Mouse (Mus musculus): Measurements from ENCODE around the gene Snorc. TPM values are rescaled to one million over a fixed set of nuclear protein-coding genes. Genes with fewer than 3 reads are reported as not detected.
A peak's percentile ranks its signal among the peaks of the same experiment; 100 is the strongest.
"Not testable (repeated sequence)": the region's sequence is repeated elsewhere in the genome, so short reads cannot be mapped to it uniquely, and the experiment has no call there.

Snorc gene
- not detected in 2 replicates for polyA plus RNA-seq (2015; fragmentation: Nextera tagmentation; extraction: Ambion mirVana)

DNA sequence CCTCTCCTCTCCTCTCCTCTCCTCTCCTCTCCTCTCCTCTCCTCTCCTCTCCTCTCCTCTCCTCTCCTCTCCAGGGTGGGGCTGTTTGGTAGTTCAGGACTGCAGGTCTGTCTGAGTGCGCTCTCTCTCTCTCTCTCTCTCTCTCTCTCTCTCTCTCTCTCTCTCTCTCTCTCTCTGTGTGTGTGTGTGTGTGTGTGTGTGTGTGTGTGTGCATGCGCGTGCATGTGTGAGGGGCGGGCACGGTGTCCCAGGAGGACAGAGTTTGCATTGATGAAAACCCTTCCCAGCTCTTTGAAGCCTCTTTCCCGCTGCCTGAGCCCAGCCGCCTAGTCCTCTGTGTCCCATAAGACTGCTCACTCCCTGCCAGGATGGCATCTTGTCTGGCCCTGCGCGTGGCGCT lies at the start of gene Snorc:
Gene Snorc (plus strand): TSS at position 301 of the 400 bp plus-strand sequence.
- WGBS (ENCODE audit: insufficient replicate concordance), result 54% methylated on average over 10 of the region's 10 CpGs
- not testable (repeated sequence) for H3K27me3 ChIP-seq (ENCODE audit: control insufficient read depth, insufficient read depth, low read depth, low read length); H3K9ac ChIP-seq (ENCODE audit: low read depth, low read length); H3K4me3 ChIP-seq (ENCODE audit: low read depth, low read length); H3K4me1 ChIP-seq (ENCODE audit: control insufficient read depth, low read depth, low read length); H3K27ac ChIP-seq (ENCODE audit: low read length); H3K36me3 ChIP-seq (ENCODE audit: control insufficient read depth, insufficient read depth); H3K9me3 ChIP-seq (replicated peaks; ENCODE audit: control insufficient read depth, low read length); H3K4me2 ChIP-seq (ENCODE audit: low read depth, low read length); ATAC-seq (ENCODE audit: low read depth)

GRCm38 (mm10) chr1:87435125-87435524 lies 34.9 kb upstream of the Snorc start:
- no peaks in the 10 kb centered on the region for H3K4me1 ChIP-seq (ENCODE audit: control insufficient read depth, low read depth, low read length)
- 83% methylated on average over 2 of the region's 2 CpGs for WGBS (ENCODE audit: insufficient replicate concordance)
- H3K27me3 ChIP-seq (ENCODE audit: control insufficient read depth, insufficient read depth, low read depth, low read length), result no peaks in the 10 kb centered on the region
- H3K9ac ChIP-seq (ENCODE audit: low read depth, low read length), result no peak overlapping the region
- H3K36me3 ChIP-seq (ENCODE audit: control insufficient read depth, insufficient read depth), result peaks cover 28% of the 10 kb centered on the region
- H3K4me2 ChIP-seq (ENCODE audit: low read depth, low read length), result no peak overlapping the region
- no peak for ATAC-seq (ENCODE audit: low read depth)
- no peak overlapping the region for H3K27ac ChIP-seq (ENCODE audit: low read length)
- H3K4me3 ChIP-seq (ENCODE audit: low read depth, low read length), result no peak overlapping the region
- H3K9me3 ChIP-seq (replicated peaks; ENCODE audit: control insufficient read depth, low read length), result no peaks in the 10 kb centered on the region

GRCm38 (mm10) chr1:87436583-87436982 lies 33.5 kb upstream of the Snorc start:
- H3K36me3 ChIP-seq (ENCODE audit: control insufficient read depth, insufficient read depth), result peaks cover 38% of the 10 kb centered on the region

GRCm38 (mm10) chr1:87447183-87448104 lies 22.6 kb upstream of the Snorc start:
- H3K36me3 ChIP-seq (ENCODE audit: control insufficient read depth, insufficient read depth), result peaks cover 38% of the 10 kb centered on the region

More at GRCm38 (mm10) chr1:87436583-87436982, 33.5 kb upstream of the Snorc start:
- Histone ChIP-seq H3K4me1 (ENCODE audit: control insufficient read depth, low read depth, low read length) (no peaks in the 10 kb centered on the region), H3K4me2 (ENCODE audit: low read depth, low read length) (no peak overlapping the region), H3K27me3 (ENCODE audit: control insufficient read depth, insufficient read depth, low read depth, low read length) (no peaks in the 10 kb centered on the region), H3K9ac (ENCODE audit: low read depth, low read length) (no peak overlapping the region), H3K4me3 (ENCODE audit: low read depth, low read length) (no peak overlapping the region), H3K27ac (ENCODE audit: low read length) (no peak overlapping the region), H3K9me3 (replicated peaks; ENCODE audit: control insufficient read depth, low read length) (no peaks in the 10 kb centered on the region)
- no peak for ATAC-seq (ENCODE audit: low read depth)
- WGBS (ENCODE audit: insufficient replicate concordance), result 73% methylated on average over 6 of the region's 6 CpGs

GRCm38 (mm10) chr1:87449432-87449831 lies 20.6 kb upstream of the Snorc start:
- Histone ChIP-seq H3K9me3 (replicated peaks; ENCODE audit: control insufficient read depth, low read length) (no peaks in the 10 kb centered on the region), H3K36me3 (ENCODE audit: control insufficient read depth, insufficient read depth) (peaks cover 25% of the 10 kb centered on the region), H3K4me1 (ENCODE audit: control insufficient read depth, low read depth, low read length) (no peaks in the 10 kb centered on the region), H3K27ac (ENCODE audit: low read length) (no peak overlapping the region), H3K27me3 (ENCODE audit: control insufficient read depth, insufficient read depth, low read depth, low read length) (no peaks in the 10 kb centered on the region), H3K9ac (ENCODE audit: low read depth, low read length) (no peak overlapping the region), H3K4me3 (ENCODE audit: low read depth, low read length) (no peak overlapping the region), H3K4me2 (ENCODE audit: low read depth, low read length) (no peak overlapping the region)
- 60% methylated on average over 4 of the region's 4 CpGs for WGBS (ENCODE audit: insufficient replicate concordance)
- peak; percentile 72 for ATAC-seq (ENCODE audit: low read depth)

More at GRCm38 (mm10) chr1:87447183-87448104, 22.6 kb upstream of the Snorc start:
- no peak overlapping the region for H3K4me3 ChIP-seq (ENCODE audit: low read depth, low read length)
- H3K4me2 ChIP-seq (ENCODE audit: low read depth, low read length), result no peak overlapping the region
- no peak overlapping the region for H3K27ac ChIP-seq (ENCODE audit: low read length)
- H3K4me1 ChIP-seq (ENCODE audit: control insufficient read depth, low read depth, low read length), result no peaks in the 10 kb centered on the region
- H3K9ac ChIP-seq (ENCODE audit: low read depth, low read length), result no peak overlapping the region
- WGBS (ENCODE audit: insufficient replicate concordance), result 40% methylated on average over 5 of the region's 5 CpGs
- H3K9me3 ChIP-seq (replicated peaks; ENCODE audit: control insufficient read depth, low read length), result no peaks in the 10 kb centered on the region
- H3K27me3 ChIP-seq (ENCODE audit: control insufficient read depth, insufficient read depth, low read depth, low read length), result no peaks in the 10 kb centered on the region
- no peak for ATAC-seq (ENCODE audit: low read depth)

DNA sequence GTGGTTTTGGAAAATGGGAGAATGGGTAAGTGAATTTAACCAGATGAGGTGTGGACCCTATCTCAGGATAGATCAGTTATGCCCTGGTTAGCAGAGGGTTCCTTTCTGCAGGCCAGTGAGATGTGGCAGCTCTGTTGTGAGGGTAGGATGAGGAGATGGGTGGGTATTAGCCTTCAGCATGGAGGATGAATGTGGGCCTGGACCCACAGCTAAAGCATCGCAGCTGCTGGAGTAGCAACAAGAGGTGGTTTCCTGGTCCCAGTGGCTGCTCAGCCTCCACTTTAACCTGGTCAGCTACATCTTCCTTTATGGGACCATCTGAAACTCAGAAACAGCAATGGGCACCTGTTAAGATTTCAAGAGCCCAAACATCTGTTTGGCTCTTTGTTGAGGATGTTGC lies 13.6 kb upstream of the Snorc start:
- no peaks in the 10 kb centered on the region for H3K36me3 ChIP-seq (ENCODE audit: control insufficient read depth, insufficient read depth)
- H3K27me3 ChIP-seq (ENCODE audit: control insufficient read depth, insufficient read depth, low read depth, low read length), result no peaks in the 10 kb centered on the region
- no peak overlapping the region for H3K27ac ChIP-seq (ENCODE audit: low read length)
- no peak overlapping the region for H3K4me3 ChIP-seq (ENCODE audit: low read depth, low read length)
- H3K9ac ChIP-seq (ENCODE audit: low read depth, low read length), result no peak overlapping the region
- ATAC-seq (ENCODE audit: low read depth), result no peak
- H3K4me2 ChIP-seq (ENCODE audit: low read depth, low read length), result no peak overlapping the region
- whole genome bisulfite sequencing (ENCODE audit: insufficient replicate concordance), result 84% methylated on average over 1 of the region's 1 CpGs
- H3K9me3 ChIP-seq (replicated peaks; ENCODE audit: control insufficient read depth, low read length), result no peaks in the 10 kb centered on the region
- no peaks in the 10 kb centered on the region for H3K4me1 ChIP-seq (ENCODE audit: control insufficient read depth, low read depth, low read length)

- Histone ChIP-seq H3K9ac (ENCODE audit: low read depth, low read length) (no peak overlapping the region), H3K36me3 (ENCODE audit: control insufficient read depth, insufficient read depth) (no peaks in the 10 kb centered on the region), H3K4me1 (ENCODE audit: control insufficient read depth, low read depth, low read length) (no peaks in the 10 kb centered on the region), H3K4me3 (ENCODE audit: low read depth, low read length) (no peak overlapping the region), H3K4me2 (ENCODE audit: low read depth, low read length) (no peak overlapping the region), H3K9me3 (replicated peaks; ENCODE audit: control insufficient read depth, low read length) (no peaks in the 10 kb centered on the region), H3K27me3 (ENCODE audit: control insufficient read depth, insufficient read depth, low read depth, low read length) (no peaks in the 10 kb centered on the region), H3K27ac (ENCODE audit: low read length) (no peak overlapping the region)
- ATAC-seq (ENCODE audit: low read depth), result no peak
- WGBS (ENCODE audit: insufficient replicate concordance), result 69% methylated on average over 4 of the region's 4 CpGs
Observed at GRCm38 (mm10) chr1:87458045-87458444, 12.0 kb upstream of the Snorc start.

- not testable (repeated sequence) for H3K36me3 ChIP-seq (ENCODE audit: control insufficient read depth, insufficient read depth); H3K4me2 ChIP-seq (ENCODE audit: low read depth, low read length); H3K4me1 ChIP-seq (ENCODE audit: control insufficient read depth, low read depth, low read length); H3K27ac ChIP-seq (ENCODE audit: low read length); H3K9ac ChIP-seq (ENCODE audit: low read depth, low read length); H3K4me3 ChIP-seq (ENCODE audit: low read depth, low read length); ATAC-seq (ENCODE audit: low read depth); H3K27me3 ChIP-seq (ENCODE audit: control insufficient read depth, insufficient read depth, low read depth, low read length); H3K9me3 ChIP-seq (replicated peaks; ENCODE audit: control insufficient read depth, low read length)
- WGBS (ENCODE audit: insufficient replicate concordance), result 66% methylated on average over 6 of the region's 7 CpGs
Observed at GRCm38 (mm10) chr1:87459856-87460255, 10.2 kb upstream of the Snorc start.

DNA sequence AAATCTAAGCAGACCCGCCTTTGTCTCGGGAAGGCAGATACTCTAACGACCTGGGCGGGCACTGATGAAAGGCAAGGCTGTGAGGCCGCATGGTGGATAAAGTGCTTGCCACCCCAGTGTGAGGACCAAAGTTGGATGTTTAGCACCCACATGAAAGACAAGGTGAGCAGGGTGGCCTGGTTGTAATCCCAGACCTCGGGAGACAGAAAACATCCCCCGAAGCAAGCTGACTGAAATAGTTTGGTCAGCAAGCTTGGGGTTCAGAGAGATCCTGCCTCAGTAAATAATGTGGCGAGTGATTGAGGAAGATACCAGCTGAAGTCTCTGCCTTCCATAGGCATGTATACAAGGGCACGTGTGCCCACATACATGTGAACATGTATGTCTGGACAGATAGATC lies 2.6 kb upstream of the Snorc start:
- Histone ChIP-seq H3K27me3 (ENCODE audit: control insufficient read depth, insufficient read depth, low read depth, low read length) (no peaks in the 10 kb centered on the region), H3K27ac (ENCODE audit: low read length) (no peak overlapping the region), H3K4me3 (ENCODE audit: low read depth, low read length) (no peak overlapping the region), H3K36me3 (ENCODE audit: control insufficient read depth, insufficient read depth) (no peaks in the 10 kb centered on the region), H3K4me2 (ENCODE audit: low read depth, low read length) (no peak overlapping the region), H3K4me1 (ENCODE audit: control insufficient read depth, low read depth, low read length) (no peaks in the 10 kb centered on the region), H3K9me3 (replicated peaks; ENCODE audit: control insufficient read depth, low read length) (no peaks in the 10 kb centered on the region), H3K9ac (ENCODE audit: low read depth, low read length) (no peak overlapping the region)
- 59% methylated on average over 9 of the region's 9 CpGs for WGBS (ENCODE audit: insufficient replicate concordance)
- ATAC-seq (ENCODE audit: low read depth), result no peak

All from liver, embryonic 16.5 days (tissue).